Mouse (Mus musculus) cortical plate, adult 2 months (tissue): ENCODE measurements around the gene Lsg1. TPM values are rescaled to one million over a fixed set of nuclear protein-coding genes. Genes with fewer than 3 reads are reported as not detected.

ENCODE experiments used
- H3K27ac ChIP-seq: fragments of 200-500 bp; 2 replicates; pipeline ENCODE4 v1.5.1; 2012; ENCODE audit warnings: low read length, control low read depth, inconsistent platforms; ENCODE audit not compliant: insufficient read depth
- H3K4me1 ChIP-seq: fragments of 200-500 bp; 2 replicates; pipeline ENCODE4 v1.6.1; 2011; ENCODE audit warnings: low read length; ENCODE audit not compliant: control insufficient read depth, insufficient read depth
- H3K4me3 ChIP-seq: fragments of 200-500 bp; 2 replicates; pipeline ENCODE4 v1.5.1; 2011; ENCODE audit warnings: mild to moderate bottlenecking, low read length, control low read depth; ENCODE audit not compliant: insufficient read depth
- CTCF ChIP-seq: fragments of 200-500 bp; IDR thresholded peaks from 2 replicates; pipeline ENCODE4 v1.5.1; 2011; ENCODE audit warnings: mild to moderate bottlenecking, control low read depth, low read length; ENCODE audit not compliant: insufficient read depth; ENCODE audit errors: extremely low read depth
- POLR2A ChIP-seq: fragments of 200-500 bp; IDR thresholded peaks from 2 replicates; pipeline ENCODE4 v1.6.1; 2011; ENCODE audit warnings: mild to moderate bottlenecking, low read length, control low read depth; ENCODE audit not compliant: insufficient read depth; ENCODE audit errors: extremely low read depth
- polyA plus RNA-seq: library from polyadenylated mRNA; depleted of rRNA; stranded (reverse); fragments of >200 nt; gene quantifications from 2 replicates; pipeline ENCODE4 v1.2.3, GENCODE M21; 2012

Gene Lsg1
- polyA plus RNA-seq, 1 experiment, result 17.6 TPM

- TF ChIP-seq POLR2A, result no peak
- no peak for TF ChIP-seq CTCF
- Histone ChIP-seq H3K27ac (no peak overlapping the region), H3K4me1 (no peaks in the 10 kb centered on the region)
Measured at GRCm38 (mm10) chr16:30559312-30559992, 27.9 kb downstream of the Lsg1 start.

GRCm38 (mm10) chr16:30554109-30554508 is 33.3 kb downstream of the Lsg1 start:
- H3K27ac ChIP-seq, result no peak overlapping the region
- TF ChIP-seq CTCF (no peak), POLR2A (no peak)
- H3K4me3 ChIP-seq, result no peak overlapping the region
- no peaks in the 10 kb centered on the region for H3K4me1 ChIP-seq

More at GRCm38 (mm10) chr16:30559312-30559992, 27.9 kb downstream of the Lsg1 start:
- no peak overlapping the region for H3K4me3 ChIP-seq

- TF ChIP-seq CTCF, result no peak
- no peak for TF ChIP-seq POLR2A
- Histone ChIP-seq H3K4me3 (no peak overlapping the region), H3K4me1 (no peaks in the 10 kb centered on the region; the same call in 1 of the 2 replicates), H3K27ac (peak overlapping the region; percentile 39)
Measured at GRCm38 (mm10) chr16:30552621-30553338, 34.6 kb downstream of the Lsg1 start.

GRCm38 (mm10) chr16:30550748-30551192 is 36.6 kb downstream of the Lsg1 start, which contains the start of gene Tmem44:
TSS of gene Tmem44 (minus strand) at chr16:30550842.
- peak within 1 kb of the TSS; percentile 82 for H3K27ac ChIP-seq
- no peak for TF ChIP-seq CTCF
- TF ChIP-seq POLR2A, result no peak

GRCm38 (mm10) chr16:30549966-30550747 is 37.2 kb downstream of the Lsg1 start:
- peak; percentile 30; the same call in 1 of the 2 replicates for TF ChIP-seq CTCF
- no peak for TF ChIP-seq POLR2A

More at GRCm38 (mm10) chr16:30550748-30551192, 36.6 kb downstream of the Lsg1 start, which contains the start of gene Tmem44:
- Histone ChIP-seq H3K4me3 (peak within 1 kb of the TSS; percentile 82), H3K4me1 (no peaks in the 10 kb centered on the region; the same call in 1 of the 2 replicates)

GRCm38 (mm10) chr16:30549516-30549915 is 37.9 kb downstream of the Lsg1 start:
- TF ChIP-seq CTCF (no peak), POLR2A (no peak)
- H3K27ac ChIP-seq, result no peak overlapping the region
- H3K4me3 ChIP-seq, result peak overlapping the region; percentile 82
- H3K4me1 ChIP-seq, result no peaks in the 10 kb centered on the region; the same call in 1 of the 2 replicates

More at GRCm38 (mm10) chr16:30549966-30550747, 37.2 kb downstream of the Lsg1 start:
- Histone ChIP-seq H3K27ac (peak overlapping the region; percentile 82), H3K4me1 (no peaks in the 10 kb centered on the region; the same call in 1 of the 2 replicates), H3K4me3 (peak overlapping the region; percentile 82)

- Histone ChIP-seq H3K4me3 (peak overlapping the region; percentile 82), H3K4me1 (no peaks in the 10 kb centered on the region; the same call in 1 of the 2 replicates), H3K27ac (no peak overlapping the region)
- TF ChIP-seq POLR2A (peak; percentile 65; the same call in 1 of the 2 replicates), CTCF (no peak)
Measured at GRCm38 (mm10) chr16:30548291-30548690, 39.1 kb downstream of the Lsg1 start.

GRCm38 (mm10) chr16:30544693-30545092 is 42.7 kb downstream of the Lsg1 start:
- TF ChIP-seq POLR2A, result no peak
- TF ChIP-seq CTCF, result no peak
- Histone ChIP-seq H3K27ac (no peak overlapping the region), H3K4me3 (no peak overlapping the region), H3K4me1 (peaks cover under 1% of the 10 kb centered on the region; the same call in 1 of the 2 replicates)

- no peak overlapping the region for H3K4me3 ChIP-seq
- TF ChIP-seq POLR2A (no peak), CTCF (no peak)
- no peak overlapping the region for H3K27ac ChIP-seq
- peaks cover 1% of the 10 kb centered on the region; the same call in 1 of the 2 replicates for H3K4me1 ChIP-seq
Measured at GRCm38 (mm10) chr16:30543386-30543785, 44.0 kb downstream of the Lsg1 start.
